Mouse (Mus musculus): ENCODE measurements at regions not wholly inside any gene's neighbourhood (a gene's known extent, or its start where the extent isn't known, plus 50 kb on each side); places are given as distances from the start of the nearest gene placed in this dataset.

DNA sequence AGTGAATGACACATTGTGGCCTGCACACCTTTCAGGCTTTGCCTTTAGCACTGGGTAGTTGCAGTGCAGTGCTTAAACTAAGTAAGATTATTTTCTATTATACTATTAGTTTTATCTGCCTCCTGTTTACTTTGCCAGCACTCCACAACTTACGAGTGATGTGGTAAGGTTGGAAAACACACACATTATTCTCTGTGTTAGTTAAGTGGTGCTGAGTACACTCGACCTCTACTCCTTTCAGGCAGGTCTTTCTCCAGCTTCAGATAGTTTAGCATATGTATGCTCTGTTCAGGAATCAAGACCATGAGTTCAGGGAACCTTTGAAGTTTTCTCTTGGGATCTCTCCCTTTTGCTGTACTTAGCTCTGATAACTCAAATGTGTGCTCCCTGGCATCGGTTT lies 1081.0 kb downstream of the Car8 start:
- TF ChIP-seq CTCF (IDR thresholded peaks at IDR 0.05; ENCODE audit: low read depth, low read length) (no peak), POLR2A (IDR thresholded peaks at IDR 0.05; ENCODE audit: borderline replicate concordance, low read depth, low read length) (no peak)

Data from bone marrow macrophage, adult 2 months (primary cell).